Mouse (Mus musculus): ENCODE measurements around the gene Palld. TPM values are rescaled to one million over a fixed set of nuclear protein-coding genes. Genes with fewer than 3 reads are reported as not detected.

The Palld gene
- polyA plus RNA-seq, 1 experiment from 2014 or later, result 24.5 TPM

- Histone ChIP-seq H3K4me1 (replicated peaks) (no peaks in the 10 kb centered on the region), H3K27me3 (no peaks in the 10 kb centered on the region), H3K9me3 (no peaks in the 10 kb centered on the region), H3K4me3 (no peak overlapping the region), H3K4me2 (no peak overlapping the region), H3K36me3 (0 out of 2 replicates have a peak, but pooled peaks cover 2% of the 10 kb centered on the region), H3K27ac (no peak overlapping the region), H3K9ac (no peak overlapping the region)
- no peak for ATAC-seq (ENCODE audit: low FRiP score)
- WGBS, result 96% methylated on average over 8 of the region's 8 CpGs
These were observed 168.3 kb downstream of the Palld start for GRCm38 (mm10) chr8:61734164-61734563.

GRCm38 (mm10) chr8:61732184-61732583 lies 170.3 kb downstream of the Palld start:
- Histone ChIP-seq H3K27ac (no peak overlapping the region), H3K4me1 (replicated peaks) (no peaks in the 10 kb centered on the region), H3K4me2 (no peak overlapping the region), H3K36me3 (no peaks in the 10 kb centered on the region), H3K27me3 (no peaks in the 10 kb centered on the region), H3K4me3 (no peak overlapping the region), H3K9me3 (no peaks in the 10 kb centered on the region), H3K9ac (no peak overlapping the region)
- no peak for ATAC-seq (ENCODE audit: low FRiP score)
- 95% methylated on average over 6 of the region's 6 CpGs for WGBS

- Histone ChIP-seq H3K4me3 (no peak overlapping the region), H3K27me3 (no peaks in the 10 kb centered on the region), H3K4me2 (no peak overlapping the region), H3K36me3 (no peaks in the 10 kb centered on the region), H3K9me3 (no peaks in the 10 kb centered on the region), H3K27ac (no peak overlapping the region), H3K9ac (no peak overlapping the region), H3K4me1 (replicated peaks) (no peaks in the 10 kb centered on the region)
- WGBS, result 78% methylated on average over 5 of the region's 5 CpGs
- ATAC-seq (ENCODE audit: low FRiP score), result no peak
These were observed 171.0 kb downstream of the Palld start for GRCm38 (mm10) chr8:61731306-61732088.

- Histone ChIP-seq H3K36me3 (no peaks in the 10 kb centered on the region), H3K4me1 (replicated peaks) (no peaks in the 10 kb centered on the region), H3K27me3 (no peaks in the 10 kb centered on the region), H3K9ac (no peak overlapping the region), H3K4me2 (no peak overlapping the region), H3K27ac (no peak overlapping the region), H3K9me3 (no peaks in the 10 kb centered on the region), H3K4me3 (no peak overlapping the region)
- no peak for ATAC-seq (ENCODE audit: low FRiP score)
- WGBS, result 97% methylated on average over 6 of the region's 6 CpGs
These were observed 171.8 kb downstream of the Palld start for GRCm38 (mm10) chr8:61730669-61731068.

GRCm38 (mm10) chr8:61725306-61726017 lies 177.0 kb downstream of the Palld start:
- WGBS, result 86% methylated on average over 8 of the region's 8 CpGs
- no peak for ATAC-seq (ENCODE audit: low FRiP score)

GRCm38 (mm10) chr8:61722226-61722625 lies 180.3 kb downstream of the Palld start:
- WGBS, result 89% methylated on average over 9 of the region's 9 CpGs
- no peak for ATAC-seq (ENCODE audit: low FRiP score)
- H3K27ac ChIP-seq, result no peak overlapping the region
- no peaks in the 10 kb centered on the region for H3K4me1 ChIP-seq (replicated peaks)
- H3K4me2 ChIP-seq, result no peak overlapping the region
- H3K9ac ChIP-seq, result no peak overlapping the region
- peaks cover 11% of the 10 kb centered on the region for H3K36me3 ChIP-seq
- 0 out of 2 replicates have a peak, but pooled peaks cover 4% of the 10 kb centered on the region for H3K9me3 ChIP-seq
- no peaks in the 10 kb centered on the region for H3K27me3 ChIP-seq
- no peak overlapping the region for H3K4me3 ChIP-seq

More at GRCm38 (mm10) chr8:61725306-61726017, 177.0 kb downstream of the Palld start:
- H3K27ac ChIP-seq, result no peak overlapping the region
- H3K4me3 ChIP-seq, result no peak overlapping the region
- no peak overlapping the region for H3K4me2 ChIP-seq
- H3K36me3 ChIP-seq, result no peaks in the 10 kb centered on the region
- no peaks in the 10 kb centered on the region for H3K27me3 ChIP-seq
- H3K4me1 ChIP-seq (replicated peaks), result no peaks in the 10 kb centered on the region
- no peaks in the 10 kb centered on the region for H3K9me3 ChIP-seq
- no peak overlapping the region for H3K9ac ChIP-seq

- H3K4me3 ChIP-seq, result no peak overlapping the region
- H3K27me3 ChIP-seq, result no peaks in the 10 kb centered on the region
- no peak for ATAC-seq (ENCODE audit: low FRiP score)
- 66% methylated on average over 14 of the region's 14 CpGs for WGBS
- 0 out of 2 replicates have a peak, but pooled peaks cover 3% of the 10 kb centered on the region for H3K4me1 ChIP-seq (replicated peaks)
- no peak overlapping the region for H3K27ac ChIP-seq
- no peak overlapping the region for H3K4me2 ChIP-seq
- peaks cover 11% of the 10 kb centered on the region for H3K36me3 ChIP-seq
- no peak overlapping the region for H3K9ac ChIP-seq
- 0 out of 2 replicates have a peak, but pooled peaks cover 4% of the 10 kb centered on the region for H3K9me3 ChIP-seq
These were observed 187.0 kb downstream of the Palld start for GRCm38 (mm10) chr8:61715351-61716125.

GRCm38 (mm10) chr8:61714293-61714831 lies 188.1 kb downstream of the Palld start:
- no peak overlapping the region for H3K27ac ChIP-seq
- no peak overlapping the region for H3K4me2 ChIP-seq
- H3K9ac ChIP-seq, result no peak overlapping the region
- H3K36me3 ChIP-seq, result peaks cover 11% of the 10 kb centered on the region
- 49% methylated on average over 6 of the region's 6 CpGs for WGBS
- H3K4me3 ChIP-seq, result no peak overlapping the region
- H3K9me3 ChIP-seq, result 0 out of 2 replicates have a peak, but pooled peaks cover 4% of the 10 kb centered on the region
- H3K27me3 ChIP-seq, result no peaks in the 10 kb centered on the region
- peak; percentile 36; the same call in 1 of the 2 replicates for ATAC-seq (ENCODE audit: low FRiP score)
- 0 out of 2 replicates have a peak, but pooled peaks cover 3% of the 10 kb centered on the region for H3K4me1 ChIP-seq (replicated peaks)

- no peak overlapping the region for H3K4me3 ChIP-seq
- peaks cover 11% of the 10 kb centered on the region for H3K4me1 ChIP-seq (replicated peaks)
- H3K27me3 ChIP-seq, result no peaks in the 10 kb centered on the region
- peaks cover 6% of the 10 kb centered on the region for H3K36me3 ChIP-seq
- H3K9ac ChIP-seq, result no peak overlapping the region
- H3K9me3 ChIP-seq, result 0 out of 2 replicates have a peak, but pooled peaks cover 3% of the 10 kb centered on the region
- no peak for ATAC-seq (ENCODE audit: low FRiP score)
- 87% methylated on average over 16 of the region's 16 CpGs for WGBS
- H3K27ac ChIP-seq, result no peak overlapping the region
- no peak overlapping the region for H3K4me2 ChIP-seq
These were observed 189.1 kb downstream of the Palld start for GRCm38 (mm10) chr8:61713195-61713990.

- 89% methylated on average over 2 of the region's 2 CpGs for WGBS
- H3K9me3 ChIP-seq, result no peaks in the 10 kb centered on the region
- peaks cover 11% of the 10 kb centered on the region for H3K4me1 ChIP-seq (replicated peaks)
- H3K4me2 ChIP-seq, result no peak overlapping the region
- no peaks in the 10 kb centered on the region for H3K36me3 ChIP-seq
- no peak overlapping the region for H3K4me3 ChIP-seq
- H3K9ac ChIP-seq, result no peak overlapping the region
- no peaks in the 10 kb centered on the region for H3K27me3 ChIP-seq
- ATAC-seq (ENCODE audit: low FRiP score), result no peak
- no peak overlapping the region for H3K27ac ChIP-seq
These were observed 190.1 kb downstream of the Palld start for GRCm38 (mm10) chr8:61712426-61712825.

- H3K9me3 ChIP-seq, result no peaks in the 10 kb centered on the region
- no peaks in the 10 kb centered on the region for H3K27me3 ChIP-seq
- no peaks in the 10 kb centered on the region for H3K36me3 ChIP-seq
- H3K27ac ChIP-seq, result peak overlapping the region; percentile 76
- peak overlapping the region; percentile 19; the same call in 1 of the 2 replicates for H3K4me2 ChIP-seq
- peak; percentile 69 for ATAC-seq (ENCODE audit: low FRiP score)
- H3K4me1 ChIP-seq (replicated peaks), result peaks cover 8% of the 10 kb centered on the region
- H3K9ac ChIP-seq, result no peak overlapping the region
- H3K4me3 ChIP-seq, result no peak overlapping the region
- WGBS, result 54% methylated on average over 8 of the region's 8 CpGs
These were observed 193.7 kb downstream of the Palld start for GRCm38 (mm10) chr8:61708586-61709305.
